Mouse (Mus musculus) midbrain, embryonic 12.5 days (tissue): ENCODE results near the gene Urb2. TPM values are rescaled to one million over a fixed set of nuclear protein-coding genes. Genes with fewer than 3 reads are reported as not detected.

Experiments
- ATAC-seq: fragments of 200-750 bp; cut with Nextera tagmentation; 2 replicates; pipeline ENCODE4 v1.8.0; 2017; ENCODE audit warnings: low read depth, moderate TSS enrichment, moderate library complexity; ENCODE audit not compliant: low FRiP score
- H3K27ac ChIP-seq: fragments of 300-500 bp; sonication (generic); replicated peaks from 2 replicates; pipeline ENCODE4 v1.5.1; 2016; ENCODE audit warnings: mild to moderate bottlenecking
- H3K27me3 ChIP-seq: fragments of 300-500 bp; sonication (generic); 2 replicates; pipeline ENCODE4 v1.6.1; 2016; ENCODE audit warnings: mild to moderate bottlenecking
- H3K36me3 ChIP-seq: fragments of 300-500 bp; sonication (generic); 2 replicates; pipeline ENCODE4 v1.6.1; 2016
- H3K4me1 ChIP-seq: fragments of 300-500 bp; sonication (generic); 2 replicates; pipeline ENCODE4 v1.6.1; 2016
- H3K4me2 ChIP-seq: fragments of 300-500 bp; sonication (generic); replicated peaks from 2 replicates; pipeline ENCODE4 v1.6.1; 2016; ENCODE audit warnings: mild to moderate bottlenecking, moderate library complexity
- H3K4me3 ChIP-seq: fragments of 300-500 bp; sonication (generic); 2 replicates; pipeline ENCODE4 v1.5.1; 2016; ENCODE audit warnings: mild to moderate bottlenecking
- H3K9ac ChIP-seq: fragments of 300-500 bp; sonication (generic); replicated peaks from 2 replicates; pipeline ENCODE4 v1.6.1; 2016; ENCODE audit warnings: mild to moderate bottlenecking, moderate library complexity
- H3K9me3 ChIP-seq: fragments of 300-500 bp; sonication (generic); 2 replicates; pipeline ENCODE4 v1.6.1; 2016; ENCODE audit warnings: mild to moderate bottlenecking
- WGBS: fragments of 180-500 bp; shearing (Covaris S2); methylation state at CpG from one replicate; pipeline ENCODE4 v1.1.7; 2016; 5-methylcytosine and 5-hydroxymethylcytosine counted together
- microRNA counts: library from miRNA; unstranded; fragments of <30 nt; microRNA quantifications from one replicate; lab custom pipeline; 2017
- microRNA-seq: library from miRNA; unstranded; fragments of <30 nt; microRNA quantifications from one replicate; pipeline ENCODE4, GENCODE M21; 2017
- polyA plus RNA-seq: library from polyadenylated mRNA; unstranded; fragments of >200 nt; fragmentation: Nextera tagmentation; extraction: Ambion mirVana; gene quantifications from 2 replicates; pipeline ENCODE4 v1.2.1, GENCODE M21; 2016

The Urb2 gene
- polyA plus RNA-seq, 1 experiment from 2014 or later = 6.1 TPM

GRCm38 (mm10) chr8:124082616-124083015, 61.3 kb downstream of the Urb2 start:
- Histone ChIP-seq H3K36me3 (no peaks in the 10 kb centered on the region), H3K9ac (no peak overlapping the region), H3K27me3 (peaks cover 5% of the 10 kb centered on the region; the same call in 1 of the 2 replicates), H3K4me1 (no peaks in the 10 kb centered on the region), H3K4me2 (no peak overlapping the region), H3K9me3 (no peaks in the 10 kb centered on the region), H3K27ac (no peak overlapping the region), H3K4me3 (no peak overlapping the region)
- no peak for ATAC-seq
- 94% methylated on average over 8 of the region's 8 CpGs for WGBS

GRCm38 (mm10) chr8:124083611-124084010, 62.3 kb downstream of the Urb2 start:
- Histone ChIP-seq H3K36me3 (no peaks in the 10 kb centered on the region), H3K27ac (no peak overlapping the region), H3K4me1 (0 out of 2 replicates have a peak, but pooled peaks cover 4% of the 10 kb centered on the region), H3K9me3 (no peaks in the 10 kb centered on the region), H3K27me3 (peaks cover 5% of the 10 kb centered on the region; the same call in 1 of the 2 replicates), H3K4me2 (no peak overlapping the region), H3K9ac (no peak overlapping the region), H3K4me3 (no peak overlapping the region)
- ATAC-seq = no peak
- WGBS = 83% methylated on average over 7 of the region's 7 CpGs

GRCm38 (mm10) chr8:124085668-124086067, 64.4 kb downstream of the Urb2 start:
- H3K4me1 ChIP-seq = 0 out of 2 replicates have a peak, but pooled peaks cover 4% of the 10 kb centered on the region
- H3K9ac ChIP-seq = no peak overlapping the region
- H3K27me3 ChIP-seq = peaks cover 5% of the 10 kb centered on the region; the same call in 1 of the 2 replicates
- ATAC-seq = no peak
- H3K36me3 ChIP-seq = no peaks in the 10 kb centered on the region
- H3K4me2 ChIP-seq = no peak overlapping the region
- H3K9me3 ChIP-seq = no peaks in the 10 kb centered on the region
- no peak overlapping the region for H3K27ac ChIP-seq
- 77% methylated on average over 4 of the region's 4 CpGs for WGBS
- no peak overlapping the region for H3K4me3 ChIP-seq

- H3K4me2 ChIP-seq = no peak overlapping the region
- H3K36me3 ChIP-seq = no peaks in the 10 kb centered on the region
- no peak for ATAC-seq
- WGBS = 39% methylated on average over 11 of the region's 11 CpGs
- H3K27me3 ChIP-seq = peaks cover 5% of the 10 kb centered on the region; the same call in 1 of the 2 replicates
- H3K9ac ChIP-seq = no peak overlapping the region
- H3K27ac ChIP-seq = no peak overlapping the region
- no peaks in the 10 kb centered on the region for H3K9me3 ChIP-seq
- H3K4me1 ChIP-seq = 0 out of 2 replicates have a peak, but pooled peaks cover 4% of the 10 kb centered on the region
- no peak overlapping the region for H3K4me3 ChIP-seq
These were observed 66.8 kb downstream of the Urb2 start for GRCm38 (mm10) chr8:124088092-124088613.

GRCm38 (mm10) chr8:124089016-124089415, 67.7 kb downstream of the Urb2 start:
- no peak overlapping the region for H3K9ac ChIP-seq
- no peak for ATAC-seq
- H3K9me3 ChIP-seq = no peaks in the 10 kb centered on the region
- WGBS = 75% methylated on average over 5 of the region's 5 CpGs
- no peak overlapping the region for H3K4me3 ChIP-seq
- no peaks in the 10 kb centered on the region for H3K36me3 ChIP-seq
- no peak overlapping the region for H3K27ac ChIP-seq
- H3K4me1 ChIP-seq = 0 out of 2 replicates have a peak, but pooled peaks cover 4% of the 10 kb centered on the region
- H3K27me3 ChIP-seq = peaks cover 5% of the 10 kb centered on the region; the same call in 1 of the 2 replicates
- no peak overlapping the region for H3K4me2 ChIP-seq

- Histone ChIP-seq H3K27ac (no peak overlapping the region), H3K4me1 (0 out of 2 replicates have a peak, but pooled peaks cover 4% of the 10 kb centered on the region), H3K4me2 (no peak overlapping the region), H3K27me3 (peaks cover 5% of the 10 kb centered on the region; the same call in 1 of the 2 replicates), H3K36me3 (no peaks in the 10 kb centered on the region), H3K4me3 (no peak overlapping the region), H3K9ac (no peak overlapping the region), H3K9me3 (no peaks in the 10 kb centered on the region)
- ATAC-seq = no peak
- 96% methylated on average over 5 of the region's 5 CpGs for WGBS
These were observed 69.2 kb downstream of the Urb2 start for GRCm38 (mm10) chr8:124090473-124090872.

MicroRNAs encoded within 50 kb of the gene (microRNA counts, 519-probe panel; counts per million panel counts)
- microRNA mmu-miR-1967 (lab: Ali Mortazavi, UCI) = not detected

Small RNA genes lying within 50 kb of the gene (microRNA-seq; reads per million reads assigned to microRNA genes)
- gene Mir1967 = not detected

Other genes with a start within 250 kb of the Urb2 start
- 55.3 and 57.8 TPM in 2 replicates for gene Rab4a, start 215.5 kb upstream of the Urb2 start, polyA plus RNA-seq
- 9.3 and 11.0 TPM in 2 replicates for gene Ccsap, start 161.3 kb upstream of the Urb2 start, polyA plus RNA-seq
- gene Acta1, start 126.8 kb upstream of the Urb2 start, polyA plus RNA-seq = 0.88 and 1.2 TPM in 2 replicates
- 51.8 and 52.7 TPM in 2 replicates for gene Nup133, start 72.2 kb upstream of the Urb2 start, polyA plus RNA-seq
- 18.1 and 21.5 TPM in 2 replicates for gene Abcb10, start 38.4 kb upstream of the Urb2 start, polyA plus RNA-seq
- 36.0 and 36.3 TPM in 2 replicates for gene Taf5l, start 111 bp upstream of the Urb2 start, polyA plus RNA-seq
- gene Galnt2, start 209.9 kb downstream of the Urb2 start, polyA plus RNA-seq = 80.7 and 86.2 TPM in 2 replicates